Mouse (Mus musculus) MEL (cell line): ENCODE measurements around the gene Gm20388.

Source experiments
- CHD1 ChIP-seq: IDR thresholded peaks from 2 replicates; pipeline ENCODE4 v1.6.1; 2012; ENCODE audit warnings: low read depth, mild to moderate bottlenecking, inconsistent platforms, low read length, improper control_type of control experiment
- CTCF ChIP-seq, 3 experiments: IDR thresholded peaks in 2 of 3; conservative IDR thresholded peaks in 1 of 3; 2 replicates each; pipeline ENCODE4 v1.5.1; 2011 to 2012; ENCODE audit warnings: low read length in 3 of 3, low read depth in 2 of 3, mild to moderate bottlenecking in 2 of 3, improper control_type of control experiment in 1 of 3, inconsistent platforms in 1 of 3, mixed read lengths in 1 of 3, moderate library complexity in 1 of 3; ENCODE audit not compliant: control insufficient read depth in 1 of 3, insufficient read depth in 1 of 3, poor library complexity in 1 of 3, severe bottlenecking in 1 of 3
- ETS1 ChIP-seq: IDR thresholded peaks from 2 replicates; pipeline ENCODE4 v1.6.1; 2012; ENCODE audit warnings: low read depth, mild to moderate bottlenecking, inconsistent platforms, low read length, improper control_type of control experiment, moderate library complexity
- GATA1 ChIP-seq: IDR thresholded peaks from 2 replicates; pipeline ENCODE4 v1.6.1; 2011; ENCODE audit warnings: low read depth, low read length, improper control_type of control experiment
- KAT2A ChIP-seq: conservative IDR thresholded peaks from 2 replicates; pipeline ENCODE4 v1.6.1; 2012; ENCODE audit warnings: low read depth, low read length, improper control_type of control experiment, inconsistent platforms
- MAFK ChIP-seq: IDR thresholded peaks from 2 replicates; pipeline ENCODE4 v1.6.1; 2011; ENCODE audit warnings: low read depth, mild to moderate bottlenecking, low read length, improper control_type of control experiment, borderline replicate concordance
- MAX ChIP-seq: IDR thresholded peaks from 2 replicates; pipeline ENCODE4 v1.6.1; 2011; ENCODE audit warnings: low read length, improper control_type of control experiment
- POLR2A ChIP-seq, 2 experiments: IDR thresholded peaks; 2 replicates each; pipeline ENCODE4 v1.6.1; 2011 to 2012; ENCODE audit warnings: low read length in 2 of 2, mild to moderate bottlenecking in 2 of 2, control low read depth in 1 of 2, improper control_type of control experiment in 1 of 2, low read depth in 1 of 2, moderate library complexity in 1 of 2; ENCODE audit not compliant: control insufficient read depth in 1 of 2, insufficient read depth in 1 of 2, poor library complexity in 1 of 2
- RCOR1 ChIP-seq: IDR thresholded peaks from 2 replicates; pipeline ENCODE4 v1.6.1; 2012; ENCODE audit warnings: low read depth, mild to moderate bottlenecking, inconsistent platforms, low read length, improper control_type of control experiment
- TCF12 ChIP-seq: IDR thresholded peaks from 2 replicates; pipeline ENCODE4 v1.6.1; 2014; ENCODE audit warnings: low read depth, mild to moderate bottlenecking, inconsistent platforms, low read length, improper control_type of control experiment, moderate library complexity
- UBTF ChIP-seq: IDR thresholded peaks from 2 replicates; pipeline ENCODE4 v1.6.1; 2012; ENCODE audit warnings: low read depth, mild to moderate bottlenecking, inconsistent platforms, low read length, improper control_type of control experiment, moderate library complexity, borderline replicate concordance; ENCODE audit not compliant: insufficient read depth

- TF ChIP-seq ETS1 (no peak), POLR2A (IDR thresholded peaks at IDR 0.05; ENCODE audit: control insufficient read depth in 1 of 2, insufficient read depth in 1 of 2, low read depth in 1 of 2, low read length in 2 of 2, poor library complexity in 1 of 2) (no peak), GATA1 (no peak), CHD1 (no peak), RCOR1 (no peak), CTCF (IDR thresholded peaks at IDR 0.05 in 2 of 3, conservative IDR thresholded peaks at IDR 0.05 in 1 of 3; ENCODE audit: control insufficient read depth in 1 of 3, insufficient read depth in 1 of 3, low read depth in 2 of 3, low read length in 3 of 3, poor library complexity in 1 of 3, severe bottlenecking in 1 of 3) (no peak), UBTF (no peak), MAX (no peak), TCF12 (no peak), KAT2A (no peak), MAFK (no peak)
Measured at GRCm38 (mm10) chr8:121346175-121346574, 1435.5 kb downstream of the Gm20388 start.
